Mouse (Mus musculus): ENCODE measurements around the gene Zfp408. TPM values are rescaled to one million over a fixed set of nuclear protein-coding genes. Genes with fewer than 3 reads are reported as not detected.

Zfp408 gene
- polyA plus RNA-seq, 1 experiment from 2014 or later, result 6.6 TPM

DNA sequence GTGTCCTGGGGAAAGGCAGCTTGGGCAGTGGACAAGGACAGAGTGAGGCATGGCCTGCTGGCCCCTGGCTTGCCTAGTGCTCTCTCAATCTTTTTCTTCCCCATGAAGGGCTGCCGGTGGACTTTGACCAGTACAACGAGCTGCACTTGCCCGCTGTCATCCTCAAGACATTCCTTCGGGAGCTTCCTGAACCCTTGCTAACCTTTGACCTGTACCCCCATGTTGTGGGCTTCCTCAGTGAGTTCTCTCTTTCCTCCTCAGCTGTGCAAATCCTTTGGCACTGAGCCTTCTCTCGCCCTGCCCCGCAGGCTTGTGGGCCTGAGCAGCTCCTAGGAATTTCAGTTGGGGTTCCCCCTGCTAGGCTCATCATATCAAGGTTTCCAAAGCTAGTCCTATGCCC lies 20.4 kb upstream of the Zfp408 start:
- WGBS, result 92% methylated on average over 6 of the region's 6 CpGs
- peaks cover 66% of the 10 kb centered on the region for H3K36me3 ChIP-seq
- no peak overlapping the region for H3K27ac ChIP-seq
- no peak for ATAC-seq (replicated peaks; ENCODE audit: insufficient number of reproducible peaks, insufficient read depth, low FRiP score, low read depth)
- no peak overlapping the region for H3K4me2 ChIP-seq
- H3K4me3 ChIP-seq, result no peak overlapping the region
- no peak overlapping the region for H3K9ac ChIP-seq
- peaks cover 10% of the 10 kb centered on the region for H3K4me1 ChIP-seq (replicated peaks)
- no peaks in the 10 kb centered on the region for H3K27me3 ChIP-seq
- H3K9me3 ChIP-seq (replicated peaks), result no peaks in the 10 kb centered on the region

DNA sequence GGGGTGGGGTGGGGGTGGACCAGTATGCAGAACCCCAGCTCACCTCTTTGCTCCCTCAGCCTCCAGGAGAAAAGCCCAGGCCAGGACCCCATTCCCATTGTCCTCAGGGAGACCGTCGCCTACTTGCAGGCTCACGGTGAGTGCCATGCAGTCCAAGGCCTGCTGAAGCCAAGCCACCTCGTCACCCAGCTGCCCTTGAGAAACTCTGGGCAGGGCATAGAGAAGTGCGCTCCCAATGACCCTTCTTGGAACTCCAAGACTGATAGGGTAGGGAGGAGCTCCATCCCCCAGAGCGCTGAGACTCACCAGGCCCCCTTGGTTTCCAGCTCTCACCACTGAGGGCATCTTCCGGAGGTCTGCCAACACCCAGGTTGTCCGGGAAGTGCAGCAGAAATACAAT lies 19.7 kb upstream of the Zfp408 start:
- no peak overlapping the region for H3K27ac ChIP-seq
- no peaks in the 10 kb centered on the region for H3K9me3 ChIP-seq (replicated peaks)
- H3K4me2 ChIP-seq, result no peak overlapping the region
- peaks cover 10% of the 10 kb centered on the region for H3K4me1 ChIP-seq (replicated peaks)
- WGBS, result 86% methylated on average over 8 of the region's 8 CpGs
- H3K36me3 ChIP-seq, result peaks cover 65% of the 10 kb centered on the region
- H3K9ac ChIP-seq, result no peak overlapping the region
- H3K4me3 ChIP-seq, result no peak overlapping the region
- no peak for ATAC-seq (replicated peaks; ENCODE audit: insufficient number of reproducible peaks, insufficient read depth, low FRiP score, low read depth)
- H3K27me3 ChIP-seq, result no peaks in the 10 kb centered on the region

DNA sequence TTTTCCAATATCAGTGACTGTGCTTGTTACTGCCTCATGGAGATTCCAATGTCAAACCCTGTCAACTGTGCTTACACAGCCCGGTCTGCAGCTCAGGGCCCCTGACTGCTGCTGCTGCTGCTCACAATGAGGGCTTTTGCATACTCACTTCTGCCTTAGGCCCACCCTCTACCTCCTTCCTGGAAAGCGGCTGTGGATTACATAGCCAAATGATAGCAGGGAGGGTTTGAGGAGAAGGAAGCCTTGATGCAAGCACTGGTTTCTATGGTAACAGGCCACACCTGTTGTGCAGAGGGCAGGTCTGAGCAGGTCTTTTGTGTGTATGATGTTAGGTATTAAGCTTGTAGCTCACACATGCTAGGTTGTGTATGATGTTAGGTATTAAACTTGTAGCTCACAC lies 18.2 kb upstream of the Zfp408 start:
- H3K27me3 ChIP-seq, result no peaks in the 10 kb centered on the region
- no peak overlapping the region for H3K4me3 ChIP-seq
- WGBS, result 66% methylated on average over 2 of the region's 2 CpGs
- H3K4me1 ChIP-seq (replicated peaks), result peaks cover 10% of the 10 kb centered on the region
- ATAC-seq (replicated peaks; ENCODE audit: insufficient number of reproducible peaks, insufficient read depth, low FRiP score, low read depth), result no peak
- peaks cover 69% of the 10 kb centered on the region for H3K36me3 ChIP-seq
- H3K9me3 ChIP-seq (replicated peaks), result no peaks in the 10 kb centered on the region
- H3K4me2 ChIP-seq, result no peak overlapping the region
- no peak overlapping the region for H3K9ac ChIP-seq
- H3K27ac ChIP-seq, result no peak overlapping the region

DNA sequence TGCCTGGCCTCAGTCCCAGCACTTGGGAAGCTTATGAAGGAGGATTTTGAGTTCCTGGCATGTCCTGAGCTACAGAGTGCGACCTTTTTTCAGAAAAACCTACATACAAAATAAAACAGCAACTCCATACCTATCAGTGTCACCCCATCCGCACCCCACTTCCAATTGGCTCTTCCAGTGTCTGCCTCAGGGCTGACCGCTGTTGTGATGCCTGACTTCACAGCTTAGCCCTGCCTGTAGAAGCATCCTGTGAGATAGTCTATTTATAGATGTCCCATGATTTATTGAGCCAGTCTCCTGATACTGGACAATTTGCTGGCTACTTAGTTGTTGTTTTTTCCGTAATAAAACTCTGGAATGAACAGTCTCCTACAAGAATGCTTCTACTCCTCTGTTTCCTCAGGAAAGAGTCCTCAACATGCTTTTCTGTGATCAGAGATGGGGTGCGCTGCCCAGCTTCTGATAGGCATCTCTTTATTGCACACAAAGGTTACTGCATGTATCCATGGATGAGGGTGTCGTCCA lies 16.9 kb upstream of the Zfp408 start:
- peaks cover 75% of the 10 kb centered on the region for H3K36me3 ChIP-seq
- H3K27me3 ChIP-seq, result no peaks in the 10 kb centered on the region
- H3K27ac ChIP-seq, result no peak overlapping the region; the same call in 1 of the 2 replicates
- no peak for ATAC-seq (replicated peaks; ENCODE audit: insufficient number of reproducible peaks, insufficient read depth, low FRiP score, low read depth)
- no peak overlapping the region for H3K4me2 ChIP-seq
- no peak overlapping the region for H3K4me3 ChIP-seq
- peaks cover 10% of the 10 kb centered on the region for H3K4me1 ChIP-seq (replicated peaks)
- no peaks in the 10 kb centered on the region for H3K9me3 ChIP-seq (replicated peaks)
- WGBS, result 74% methylated on average over 6 of the region's 6 CpGs
- no peak overlapping the region for H3K9ac ChIP-seq

DNA sequence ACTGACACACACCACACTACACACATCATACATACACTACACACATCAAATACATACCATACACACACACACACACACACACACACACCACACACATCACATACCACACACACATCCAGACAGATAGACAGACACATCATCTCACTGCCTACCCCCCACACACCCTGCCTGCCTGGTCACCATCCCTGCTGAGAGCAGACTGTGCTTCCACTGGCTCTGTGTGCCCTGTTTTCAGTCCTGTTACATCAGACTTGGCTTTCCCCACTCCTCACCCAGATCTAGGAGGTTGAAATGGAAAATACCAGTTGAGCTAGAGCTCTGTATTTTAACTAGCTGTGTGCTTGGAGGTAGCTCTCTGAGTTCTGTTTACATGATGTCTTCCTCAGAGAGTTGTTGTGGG lies 15.2 kb upstream of the Zfp408 start:
- ATAC-seq (replicated peaks; ENCODE audit: insufficient number of reproducible peaks, insufficient read depth, low FRiP score, low read depth), result no peak
- peaks cover 10% of the 10 kb centered on the region for H3K4me1 ChIP-seq (replicated peaks)
- H3K36me3 ChIP-seq, result peaks cover 69% of the 10 kb centered on the region
- H3K9ac ChIP-seq, result no peak overlapping the region
- H3K27me3 ChIP-seq, result no peaks in the 10 kb centered on the region
- H3K9me3 ChIP-seq (replicated peaks), result no peaks in the 10 kb centered on the region
- no peak overlapping the region for H3K4me2 ChIP-seq
- no peak overlapping the region for H3K27ac ChIP-seq
- H3K4me3 ChIP-seq, result no peak overlapping the region

DNA sequence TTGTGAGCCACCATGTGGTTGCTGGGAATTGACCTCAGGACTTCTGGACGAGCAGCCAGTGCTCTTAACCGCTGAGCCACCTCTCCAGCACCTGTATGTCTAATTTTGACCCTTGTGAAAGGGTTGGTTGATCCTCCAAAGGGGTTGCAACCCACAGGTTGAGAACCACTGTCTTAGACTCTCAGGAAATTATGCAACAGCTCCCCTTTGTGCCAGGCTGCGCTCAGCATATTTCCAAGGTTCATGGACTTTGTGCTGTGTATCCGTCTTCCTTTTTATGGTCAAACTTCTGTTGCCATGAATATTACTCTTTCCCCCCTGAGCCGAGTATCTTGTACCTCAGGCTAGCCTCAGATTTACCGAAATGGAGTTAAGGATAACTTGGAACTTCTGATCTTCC lies 11.4 kb upstream of the Zfp408 start:
- Histone ChIP-seq H3K4me2 (no peak overlapping the region), H3K4me3 (no peak overlapping the region), H3K9ac (no peak overlapping the region), H3K36me3 (peaks cover 82% of the 10 kb centered on the region), H3K27me3 (no peaks in the 10 kb centered on the region), H3K27ac (no peak overlapping the region), H3K4me1 (replicated peaks) (peaks cover 13% of the 10 kb centered on the region), H3K9me3 (replicated peaks) (no peaks in the 10 kb centered on the region)
- WGBS, result 93% methylated on average over 6 of the region's 6 CpGs
- ATAC-seq (replicated peaks; ENCODE audit: insufficient number of reproducible peaks, insufficient read depth, low FRiP score, low read depth), result no peak

- no peak overlapping the region for H3K4me2 ChIP-seq
- H3K9me3 ChIP-seq (replicated peaks), result no peaks in the 10 kb centered on the region
- no peak for ATAC-seq (replicated peaks; ENCODE audit: insufficient number of reproducible peaks, insufficient read depth, low FRiP score, low read depth)
- WGBS, result 96% methylated on average over 8 of the region's 8 CpGs
- H3K9ac ChIP-seq, result no peak overlapping the region
- H3K4me3 ChIP-seq, result no peak overlapping the region
- peaks cover 25% of the 10 kb centered on the region for H3K4me1 ChIP-seq (replicated peaks)
- no peak overlapping the region for H3K27ac ChIP-seq
- peaks cover 76% of the 10 kb centered on the region for H3K36me3 ChIP-seq
- no peaks in the 10 kb centered on the region for H3K27me3 ChIP-seq
Observed at GRCm38 (mm10) chr2:91659657-91660056, 10.1 kb upstream of the Zfp408 start.

DNA sequence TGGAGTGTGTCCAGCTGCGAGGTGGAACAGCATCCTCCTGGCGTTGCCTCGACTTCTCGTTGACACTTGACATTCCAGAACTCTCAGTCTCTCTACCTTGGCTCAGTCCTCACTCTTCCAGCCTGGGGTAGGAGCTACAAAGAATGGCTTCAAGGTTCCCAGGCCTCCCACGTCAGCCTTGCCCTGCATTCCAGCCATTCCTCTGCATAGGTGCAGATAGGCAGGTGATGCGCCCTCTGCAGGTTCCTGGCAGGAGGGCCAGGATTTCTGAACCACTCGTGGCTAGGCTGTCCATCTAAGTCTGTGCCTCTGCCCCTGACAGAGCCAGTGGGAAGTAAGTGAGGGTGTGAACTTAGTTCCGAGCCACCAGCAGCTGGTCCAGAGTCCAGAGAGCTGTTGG lies 7.2 kb upstream of the Zfp408 start:
- WGBS, result 47% methylated on average over 8 of the region's 8 CpGs
- Histone ChIP-seq H3K4me1 (replicated peaks) (peaks cover 53% of the 10 kb centered on the region), H3K27me3 (no peaks in the 10 kb centered on the region), H3K4me3 (no peak overlapping the region), H3K4me2 (no peak overlapping the region), H3K27ac (peak overlapping the region; percentile 81), H3K36me3 (peaks cover 59% of the 10 kb centered on the region), H3K9ac (no peak overlapping the region), H3K9me3 (replicated peaks) (no peaks in the 10 kb centered on the region)
- ATAC-seq (replicated peaks; ENCODE audit: insufficient number of reproducible peaks, insufficient read depth, low FRiP score, low read depth), result no peak

DNA sequence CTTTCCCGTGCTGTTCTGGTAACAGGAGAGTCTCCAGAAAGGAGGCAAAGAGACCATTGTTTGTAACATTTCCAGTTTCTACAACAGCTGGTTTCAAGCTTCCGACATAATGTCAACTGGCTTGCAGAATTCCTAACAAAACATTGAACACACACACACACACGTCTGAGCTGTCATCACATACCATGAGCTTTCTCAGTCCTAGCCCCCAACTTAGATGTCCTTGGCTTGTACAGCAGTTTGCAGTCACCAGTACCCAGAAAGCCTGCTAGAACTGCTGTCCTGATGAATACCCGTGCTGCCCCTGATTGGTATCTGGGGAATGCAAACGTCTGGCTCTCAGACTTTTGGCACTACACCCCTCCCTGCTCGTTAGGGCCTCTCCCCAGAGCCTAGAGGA lies 6.2 kb upstream of the Zfp408 start:
- Histone ChIP-seq H3K4me2 (peak overlapping the region; percentile 16; the same call in 1 of the 2 replicates), H3K4me1 (replicated peaks) (peaks cover 62% of the 10 kb centered on the region), H3K9me3 (replicated peaks) (no peaks in the 10 kb centered on the region), H3K4me3 (no peak overlapping the region), H3K27me3 (no peaks in the 10 kb centered on the region), H3K27ac (peak overlapping the region; percentile 81), H3K36me3 (peaks cover 49% of the 10 kb centered on the region), H3K9ac (no peak overlapping the region)
- peak; percentile 49; the same call in 1 of the 2 replicates for ATAC-seq (replicated peaks; ENCODE audit: insufficient number of reproducible peaks, insufficient read depth, low FRiP score, low read depth)
- WGBS, result 28% methylated on average over 6 of the region's 6 CpGs

- Histone ChIP-seq H3K4me1 (replicated peaks) (peaks cover 64% of the 10 kb centered on the region), H3K36me3 (peaks cover 49% of the 10 kb centered on the region; the same call in 1 of the 2 replicates), H3K4me2 (no peak overlapping the region), H3K9ac (no peak overlapping the region), H3K9me3 (replicated peaks) (no peaks in the 10 kb centered on the region), H3K27me3 (no peaks in the 10 kb centered on the region), H3K4me3 (no peak overlapping the region), H3K27ac (peak overlapping the region; percentile 81)
- no peak for ATAC-seq (replicated peaks; ENCODE audit: insufficient number of reproducible peaks, insufficient read depth, low FRiP score, low read depth)
- WGBS, result 41% methylated on average over 5 of the region's 5 CpGs
Observed at GRCm38 (mm10) chr2:91655388-91655787, 5.8 kb upstream of the Zfp408 start.

DNA sequence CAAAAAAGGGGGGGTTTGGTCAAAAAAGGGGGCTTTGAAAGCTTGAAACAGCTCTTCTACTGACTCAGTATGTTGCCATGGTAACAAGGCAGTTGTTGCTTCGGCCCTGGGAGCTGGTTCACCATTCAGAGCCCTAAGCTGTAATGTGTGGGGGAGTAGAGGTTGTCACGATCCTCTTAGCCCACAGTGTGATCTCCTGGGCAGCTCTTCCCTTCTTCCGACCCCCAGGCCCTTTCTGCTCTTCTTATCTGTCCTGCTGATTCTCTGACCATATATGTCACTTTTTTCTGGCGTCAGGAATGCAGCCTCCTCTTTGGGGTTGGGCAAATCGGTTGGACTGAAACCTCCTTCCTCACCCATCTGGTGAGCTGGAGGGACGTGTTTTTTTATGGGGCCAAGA lies 3.3 kb upstream of the Zfp408 start:
- H3K4me2 ChIP-seq, result no peak overlapping the region
- ATAC-seq (replicated peaks; ENCODE audit: insufficient number of reproducible peaks, insufficient read depth, low FRiP score, low read depth), result no peak
- H3K27me3 ChIP-seq, result no peaks in the 10 kb centered on the region
- no peak overlapping the region for H3K4me3 ChIP-seq
- WGBS, result 23% methylated on average over 6 of the region's 6 CpGs
- H3K9me3 ChIP-seq (replicated peaks), result no peaks in the 10 kb centered on the region
- H3K9ac ChIP-seq, result 0 out of 2 replicates have a peak overlapping the region, but pooled peaks have one; percentile 16
- peaks cover 73% of the 10 kb centered on the region for H3K4me1 ChIP-seq (replicated peaks)
- H3K36me3 ChIP-seq, result peaks cover 31% of the 10 kb centered on the region; the same call in 1 of the 2 replicates
- peak overlapping the region; percentile 63 for H3K27ac ChIP-seq

GRCm38 (mm10) chr2:91651458-91652258 lies 2.1 kb upstream of the Zfp408 start:
- WGBS, result 68% methylated on average over 14 of the region's 14 CpGs
- Histone ChIP-seq H3K36me3 (peaks cover 31% of the 10 kb centered on the region), H3K9me3 (replicated peaks) (no peaks in the 10 kb centered on the region), H3K4me2 (peak overlapping the region; percentile 76), H3K4me1 (replicated peaks) (peaks cover 67% of the 10 kb centered on the region), H3K27ac (peak overlapping the region; percentile 63), H3K9ac (peak overlapping the region; percentile 10; the same call in 1 of the 2 replicates), H3K27me3 (no peaks in the 10 kb centered on the region), H3K4me3 (peak overlapping the region; percentile 67; the same call in 1 of the 2 replicates)
- ATAC-seq (replicated peaks; ENCODE audit: insufficient number of reproducible peaks, insufficient read depth, low FRiP score, low read depth), result no peak
